Mouse (Mus musculus) olfactory bulb, adult 2 months (tissue): ENCODE results near the gene Ubxn11. TPM values are rescaled to one million over a fixed set of nuclear protein-coding genes. Genes with fewer than 3 reads are reported as not detected.
"Not testable (repeated sequence)": the region's sequence is repeated elsewhere in the genome, so short reads cannot be mapped to it uniquely, and the experiment has no call there.

Experiments used
- H3K27ac ChIP-seq: fragments of 200-500 bp; 2 replicates; pipeline ENCODE4 v1.5.1; 2012; ENCODE audit warnings: low read depth, low read length; ENCODE audit not compliant: insufficient read depth
- H3K4me1 ChIP-seq: fragments of 200-500 bp; 2 replicates; pipeline ENCODE4 v1.6.1; 2012; ENCODE audit warnings: low read length; ENCODE audit not compliant: control insufficient read depth, insufficient read depth
- H3K4me3 ChIP-seq: fragments of 200-500 bp; 2 replicates; pipeline ENCODE4 v1.5.1; 2012; ENCODE audit warnings: mild to moderate bottlenecking, low read depth, low read length, moderate library complexity; ENCODE audit not compliant: insufficient read depth
- CTCF ChIP-seq: fragments of 200-500 bp; IDR thresholded peaks from 2 replicates; pipeline ENCODE4 v1.5.1; 2012; ENCODE audit warnings: low read depth, mild to moderate bottlenecking, low read length, moderate library complexity; ENCODE audit not compliant: insufficient read depth
- POLR2A ChIP-seq: fragments of 200-500 bp; IDR thresholded peaks from 2 replicates; pipeline ENCODE4 v1.6.1; 2012; ENCODE audit warnings: mild to moderate bottlenecking, low read depth, low read length, moderate library complexity; ENCODE audit not compliant: insufficient read depth
- WGBS: fragments of 180-500 bp; shearing (Covaris S2); methylation state at CpG from one replicate; pipeline ENCODE4 v1.1.7; 2018; 5-methylcytosine and 5-hydroxymethylcytosine counted together
- polyA plus RNA-seq: library from polyadenylated mRNA; stranded (reverse); fragments of >200 nt; gene quantifications from 2 replicates; pipeline ENCODE4 v1.2.4, GENCODE M21; 2012; ENCODE audit warnings: low replicate concordance; ENCODE audit not compliant: missing spikeins, insufficient read depth, insufficient read length

Ubxn11 gene
- polyA plus RNA-seq, 1 experiment = not detected

- H3K4me3 ChIP-seq = no peak overlapping the region
- no peaks in the 10 kb centered on the region for H3K4me1 ChIP-seq
- 93% methylated on average over 4 of the region's 4 CpGs for WGBS
- TF ChIP-seq POLR2A = no peak
- no peak for TF ChIP-seq CTCF
- no peak overlapping the region for H3K27ac ChIP-seq
Observed at GRCm38 (mm10) chr4:134149389-134149788, 47.0 kb downstream of the Ubxn11 start.

GRCm38 (mm10) chr4:134152112-134152511 is 49.7 kb downstream of the Ubxn11 start:
- H3K4me1 ChIP-seq = peaks cover 4% of the 10 kb centered on the region; the same call in 1 of the 2 replicates
- WGBS = 88% methylated on average over 3 of the region's 3 CpGs
- no peak overlapping the region for H3K4me3 ChIP-seq
- no peak overlapping the region for H3K27ac ChIP-seq
- TF ChIP-seq POLR2A (no peak), CTCF (no peak)

GRCm38 (mm10) chr4:134153656-134154055 is 51.3 kb downstream of the Ubxn11 start:
- TF ChIP-seq CTCF (no peak), POLR2A (no peak)
- H3K4me1 ChIP-seq = peaks cover 4% of the 10 kb centered on the region; the same call in 1 of the 2 replicates
- no peak overlapping the region for H3K27ac ChIP-seq
- no peak overlapping the region for H3K4me3 ChIP-seq
- 98% methylated on average over 3 of the region's 3 CpGs for WGBS

GRCm38 (mm10) chr4:134154354-134154753 is 52.0 kb downstream of the Ubxn11 start:
- Histone ChIP-seq H3K27ac (no peak overlapping the region), H3K4me1 (peaks cover 4% of the 10 kb centered on the region; the same call in 1 of the 2 replicates), H3K4me3 (no peak overlapping the region)
- no peak for TF ChIP-seq POLR2A
- TF ChIP-seq CTCF = no peak
- WGBS = 94% methylated on average over 3 of the region's 3 CpGs

GRCm38 (mm10) chr4:134155531-134155930 is 53.2 kb downstream of the Ubxn11 start:
- no peak for TF ChIP-seq CTCF
- TF ChIP-seq POLR2A = no peak
- H3K27ac ChIP-seq = no peak overlapping the region
- H3K4me1 ChIP-seq = peaks cover 4% of the 10 kb centered on the region; the same call in 1 of the 2 replicates
- WGBS = 93% methylated on average over 6 of the region's 6 CpGs
- H3K4me3 ChIP-seq = no peak overlapping the region

GRCm38 (mm10) chr4:134155961-134156465 is 53.6 kb downstream of the Ubxn11 start:
- H3K4me3 ChIP-seq = no peak overlapping the region
- no peak overlapping the region for H3K27ac ChIP-seq
- no peak for TF ChIP-seq CTCF
- no peak for TF ChIP-seq POLR2A
- peaks cover 4% of the 10 kb centered on the region; the same call in 1 of the 2 replicates for H3K4me1 ChIP-seq
- 91% methylated on average over 10 of the region's 10 CpGs for WGBS

GRCm38 (mm10) chr4:134156744-134157143 is 54.4 kb downstream of the Ubxn11 start:
- H3K27ac ChIP-seq = no peak overlapping the region
- WGBS = 33% methylated on average over 8 of the region's 8 CpGs
- no peak overlapping the region for H3K4me3 ChIP-seq
- H3K4me1 ChIP-seq = peaks cover 4% of the 10 kb centered on the region; the same call in 1 of the 2 replicates
- TF ChIP-seq CTCF = no peak
- TF ChIP-seq POLR2A = no peak

GRCm38 (mm10) chr4:134157558-134157957 is 55.2 kb downstream of the Ubxn11 start:
- H3K27ac ChIP-seq = no peak overlapping the region
- peaks cover 4% of the 10 kb centered on the region; the same call in 1 of the 2 replicates for H3K4me1 ChIP-seq
- WGBS = 91% methylated on average over 2 of the region's 2 CpGs
- TF ChIP-seq CTCF (no peak), POLR2A (no peak)
- H3K4me3 ChIP-seq = no peak overlapping the region

- H3K27ac ChIP-seq = no peak overlapping the region
- no peak overlapping the region for H3K4me3 ChIP-seq
- TF ChIP-seq CTCF = no peak
- TF ChIP-seq POLR2A = no peak
- 88% methylated on average over 6 of the region's 6 CpGs for WGBS
- peaks cover 4% of the 10 kb centered on the region; the same call in 1 of the 2 replicates for H3K4me1 ChIP-seq
Observed at GRCm38 (mm10) chr4:134158774-134159173, 56.4 kb downstream of the Ubxn11 start.

- 16% methylated on average over 30 of the region's 30 CpGs for WGBS
- Histone ChIP-seq H3K4me3 (peak overlapping the region; percentile 56), H3K27ac (peak overlapping the region; percentile 42; the same call in 1 of the 2 replicates)
- H3K4me1 ChIP-seq = not testable (repeated sequence)
Observed at GRCm38 (mm10) chr4:134160071-134160470, 57.7 kb downstream of the Ubxn11 start.
